Mouse (Mus musculus) liver, embryonic 15.5 days (tissue): ENCODE measurements around the gene Cnnm2. TPM values are rescaled to one million over a fixed set of nuclear protein-coding genes. Genes with fewer than 3 reads are reported as not detected.
"Not testable (repeated sequence)": the region's sequence is repeated elsewhere in the genome, so short reads cannot be mapped to it uniquely, and the experiment has no call there.

Source experiments
- ATAC-seq: fragments of 200-750 bp; cut with Nextera tagmentation; 2 replicates; pipeline ENCODE4 v1.8.0; 2017; ENCODE audit warnings: moderate number of reproducible peaks, mild to moderate bottlenecking, moderate library complexity; ENCODE audit not compliant: insufficient read depth
- H3K27ac ChIP-seq: fragments of 300-500 bp; sonication (generic); replicated peaks from 2 replicates; pipeline ENCODE4 v1.5.1; 2015; ENCODE audit warnings: mild to moderate bottlenecking, inconsistent platforms
- H3K27me3 ChIP-seq: fragments of 300-500 bp; sonication (generic); 2 replicates; pipeline ENCODE4 v1.6.1; 2015; ENCODE audit warnings: mild to moderate bottlenecking, inconsistent platforms
- H3K36me3 ChIP-seq: fragments of 300-500 bp; sonication (generic); replicated peaks from 2 replicates; pipeline ENCODE4 v1.6.1; 2015; ENCODE audit warnings: moderate library complexity, mild to moderate bottlenecking, inconsistent platforms
- H3K4me1 ChIP-seq: fragments of 300-500 bp; sonication (generic); replicated peaks from 2 replicates; pipeline ENCODE4 v1.6.1; 2015; ENCODE audit warnings: inconsistent platforms
- H3K4me2 ChIP-seq: fragments of 300-500 bp; sonication (generic); 2 replicates; pipeline ENCODE4 v1.6.1; 2015; ENCODE audit warnings: moderate library complexity, mild to moderate bottlenecking, inconsistent platforms
- H3K4me3 ChIP-seq: fragments of 300-500 bp; sonication (generic); replicated peaks from 2 replicates; pipeline ENCODE4 v1.5.1; 2015; ENCODE audit warnings: mild to moderate bottlenecking, inconsistent platforms
- H3K9ac ChIP-seq: fragments of 300-500 bp; sonication (generic); 2 replicates; pipeline ENCODE4 v1.6.1; 2015; ENCODE audit warnings: moderate library complexity, mild to moderate bottlenecking, inconsistent platforms
- H3K9me3 ChIP-seq: fragments of 300-500 bp; sonication (generic); replicated peaks from 2 replicates; pipeline ENCODE4 v1.6.1; 2016; ENCODE audit warnings: inconsistent platforms
- WGBS: fragments of 180-500 bp; shearing (Covaris S2); methylation state at CpG from one replicate; pipeline ENCODE4 v1.1.7; 2015; ENCODE audit warnings: mixed read lengths; ENCODE audit not compliant: insufficient replicate concordance; 5-methylcytosine and 5-hydroxymethylcytosine counted together
- polyA plus RNA-seq: library from polyadenylated mRNA; unstranded; fragments of >200 nt; fragmentation: Nextera tagmentation; extraction: Ambion mirVana; gene quantifications from 2 replicates; pipeline ENCODE4 v1.2.1, GENCODE M21; 2015

The Cnnm2 gene
- polyA plus RNA-seq, 1 experiment from 2014 or later: 1.7 TPM

- Histone ChIP-seq H3K4me1 (peaks cover 19% of the 10 kb centered on the region), H3K4me2 (no peak overlapping the region), H3K4me3 (no peak overlapping the region), H3K27me3 (no peaks in the 10 kb centered on the region), H3K9me3 (no peaks in the 10 kb centered on the region), H3K27ac (no peak overlapping the region), H3K36me3 (no peaks in the 10 kb centered on the region), H3K9ac (no peak overlapping the region)
- 75% methylated on average over 3 of the region's 3 CpGs for WGBS
- ATAC-seq: no peak
Observed at GRCm38 (mm10) chr19:46776850-46777249, 15.5 kb downstream of the Cnnm2 start.

GRCm38 (mm10) chr19:46777928-46778680 lies 16.7 kb downstream of the Cnnm2 start:
- no peak for ATAC-seq
- WGBS: 64% methylated on average over 12 of the region's 12 CpGs
- H3K36me3 ChIP-seq: no peaks in the 10 kb centered on the region
- no peaks in the 10 kb centered on the region for H3K9me3 ChIP-seq
- no peak overlapping the region for H3K27ac ChIP-seq
- H3K4me2 ChIP-seq: no peak overlapping the region
- H3K4me1 ChIP-seq: peaks cover 19% of the 10 kb centered on the region
- H3K9ac ChIP-seq: no peak overlapping the region
- H3K4me3 ChIP-seq: no peak overlapping the region
- H3K27me3 ChIP-seq: no peaks in the 10 kb centered on the region

- WGBS: 82% methylated on average over 1 of the region's 1 CpGs
- not testable (repeated sequence) for H3K9me3 ChIP-seq, H3K9ac ChIP-seq, H3K27me3 ChIP-seq, H3K36me3 ChIP-seq, H3K4me3 ChIP-seq, H3K4me2 ChIP-seq
- peak; percentile 67 for ATAC-seq
- H3K27ac ChIP-seq: peak overlapping the region; percentile 41; the same call in 1 of the 2 replicates
- peaks cover 27% of the 10 kb centered on the region for H3K4me1 ChIP-seq
Observed at GRCm38 (mm10) chr19:46779130-46779529, 17.7 kb downstream of the Cnnm2 start.

GRCm38 (mm10) chr19:46784038-46784437 lies 22.6 kb downstream of the Cnnm2 start:
- Histone ChIP-seq H3K4me3 (no peak overlapping the region), H3K27me3 (no peaks in the 10 kb centered on the region), H3K4me2 (peak overlapping the region; percentile 36), H3K9me3 (no peaks in the 10 kb centered on the region), H3K4me1 (peaks cover 23% of the 10 kb centered on the region), H3K36me3 (no peaks in the 10 kb centered on the region), H3K27ac (peak overlapping the region; percentile 49), H3K9ac (peak overlapping the region; percentile 26; the same call in 1 of the 2 replicates)
- ATAC-seq: peak; percentile 42; the same call in 1 of the 2 replicates
- 59% methylated on average over 5 of the region's 5 CpGs for WGBS

GRCm38 (mm10) chr19:46784502-46784901 lies 23.1 kb downstream of the Cnnm2 start:
- H3K9me3 ChIP-seq: no peaks in the 10 kb centered on the region
- ATAC-seq: peak; percentile 47
- H3K27ac ChIP-seq: peak overlapping the region; percentile 49
- peak overlapping the region; percentile 36 for H3K4me2 ChIP-seq
- H3K9ac ChIP-seq: peak overlapping the region; percentile 26; the same call in 1 of the 2 replicates
- H3K36me3 ChIP-seq: no peaks in the 10 kb centered on the region
- no peaks in the 10 kb centered on the region for H3K27me3 ChIP-seq
- peaks cover 21% of the 10 kb centered on the region for H3K4me1 ChIP-seq
- H3K4me3 ChIP-seq: no peak overlapping the region
- 26% methylated on average over 6 of the region's 6 CpGs for WGBS

GRCm38 (mm10) chr19:46785633-46786032 lies 24.2 kb downstream of the Cnnm2 start:
- no peak overlapping the region for H3K9ac ChIP-seq
- ATAC-seq: no peak
- H3K27me3 ChIP-seq: no peaks in the 10 kb centered on the region
- H3K4me1 ChIP-seq: peaks cover 16% of the 10 kb centered on the region
- H3K4me3 ChIP-seq: no peak overlapping the region
- H3K27ac ChIP-seq: no peak overlapping the region
- no peaks in the 10 kb centered on the region for H3K36me3 ChIP-seq
- H3K9me3 ChIP-seq: no peaks in the 10 kb centered on the region
- 60% methylated on average over 4 of the region's 4 CpGs for WGBS
- no peak overlapping the region for H3K4me2 ChIP-seq

- WGBS: 94% methylated on average over 1 of the region's 1 CpGs
- H3K9ac ChIP-seq: no peak overlapping the region
- peaks cover 2% of the 10 kb centered on the region for H3K4me1 ChIP-seq
- no peak overlapping the region for H3K4me3 ChIP-seq
- H3K27ac ChIP-seq: no peak overlapping the region
- no peaks in the 10 kb centered on the region for H3K27me3 ChIP-seq
- no peaks in the 10 kb centered on the region for H3K9me3 ChIP-seq
- no peaks in the 10 kb centered on the region for H3K36me3 ChIP-seq
- no peak overlapping the region for H3K4me2 ChIP-seq
- no peak for ATAC-seq
Observed at GRCm38 (mm10) chr19:46789782-46790181, 28.4 kb downstream of the Cnnm2 start.

GRCm38 (mm10) chr19:46791360-46791759 lies 30.0 kb downstream of the Cnnm2 start:
- ATAC-seq: no peak
- no peaks in the 10 kb centered on the region for H3K4me1 ChIP-seq
- H3K4me2 ChIP-seq: no peak overlapping the region
- H3K9ac ChIP-seq: no peak overlapping the region
- H3K9me3 ChIP-seq: no peaks in the 10 kb centered on the region
- no peak overlapping the region for H3K4me3 ChIP-seq
- WGBS: 64% methylated on average over 7 of the region's 7 CpGs
- H3K27ac ChIP-seq: no peak overlapping the region
- no peaks in the 10 kb centered on the region for H3K27me3 ChIP-seq
- no peaks in the 10 kb centered on the region for H3K36me3 ChIP-seq

GRCm38 (mm10) chr19:46791921-46792320 lies 30.5 kb downstream of the Cnnm2 start:
- ATAC-seq: no peak
- Histone ChIP-seq H3K27me3 (no peaks in the 10 kb centered on the region), H3K4me1 (no peaks in the 10 kb centered on the region), H3K27ac (no peak overlapping the region), H3K36me3 (no peaks in the 10 kb centered on the region), H3K9ac (no peak overlapping the region), H3K4me2 (no peak overlapping the region), H3K4me3 (no peak overlapping the region), H3K9me3 (no peaks in the 10 kb centered on the region)
- 67% methylated on average over 8 of the region's 8 CpGs for WGBS

GRCm38 (mm10) chr19:46792480-46792879 lies 31.1 kb downstream of the Cnnm2 start:
- 72% methylated on average over 3 of the region's 3 CpGs for WGBS
- Histone ChIP-seq H3K9me3 (no peaks in the 10 kb centered on the region), H3K4me2 (no peak overlapping the region), H3K4me1 (no peaks in the 10 kb centered on the region), H3K4me3 (no peak overlapping the region), H3K27me3 (no peaks in the 10 kb centered on the region), H3K9ac (no peak overlapping the region), H3K36me3 (no peaks in the 10 kb centered on the region), H3K27ac (no peak overlapping the region)
- ATAC-seq: no peak

- Histone ChIP-seq H3K9ac (no peak overlapping the region), H3K27ac (no peak overlapping the region), H3K4me3 (no peak overlapping the region), H3K36me3 (no peaks in the 10 kb centered on the region), H3K9me3 (no peaks in the 10 kb centered on the region), H3K27me3 (no peaks in the 10 kb centered on the region), H3K4me1 (0 out of 2 replicates have a peak, but pooled peaks cover under 1% of the 10 kb centered on the region), H3K4me2 (no peak overlapping the region)
- ATAC-seq: no peak
- WGBS: 61% methylated on average over 8 of the region's 8 CpGs
Observed at GRCm38 (mm10) chr19:46794181-46794580, 32.8 kb downstream of the Cnnm2 start.
